Mouse (Mus musculus) myocyte (in vitro differentiated cells): Measurements from ENCODE around the gene Ism2.

ENCODE experiments used
- E2F4 ChIP-seq: IDR thresholded peaks from one replicate; pipeline ENCODE4 v1.6.1; 2011; ENCODE audit warnings: mild to moderate bottlenecking, control low read depth, moderate library complexity; ENCODE audit not compliant: insufficient read depth
- MYOG ChIP-seq, 3 experiments: IDR thresholded peaks; one replicate each; pipeline ENCODE4 v1.6.1; 2011; ENCODE audit warnings: control low read depth in 2 of 3, low read depth in 2 of 3, mild to moderate bottlenecking in 2 of 3; ENCODE audit not compliant: insufficient read length in 2 of 3, control insufficient read depth in 1 of 3, insufficient read depth in 1 of 3
- POLR2A ChIP-seq: IDR thresholded peaks from one replicate; pipeline ENCODE4 v1.6.1; 2011; ENCODE audit warnings: low read depth, mild to moderate bottlenecking, control low read depth, moderate library complexity; ENCODE audit not compliant: insufficient read length
- REST ChIP-seq: IDR thresholded peaks from one replicate; pipeline ENCODE4 v1.6.1; 2011; ENCODE audit warnings: mild to moderate bottlenecking, control low read depth, moderate library complexity; ENCODE audit not compliant: insufficient read depth, insufficient read length

- TF ChIP-seq POLR2A (no peak), REST (no peak), MYOG (IDR thresholded peaks at IDR 0.05; ENCODE audit: control insufficient read depth in 1 of 3, insufficient read depth in 1 of 3, insufficient read length in 2 of 3, low read depth in 2 of 3) (no peak), E2F4 (no peak)
These were observed 17.7 kb downstream of the Ism2 start for GRCm38 (mm10) chr12:87281766-87282165.
